Mouse (Mus musculus): ENCODE measurements around the gene Wdr81.

DNA sequence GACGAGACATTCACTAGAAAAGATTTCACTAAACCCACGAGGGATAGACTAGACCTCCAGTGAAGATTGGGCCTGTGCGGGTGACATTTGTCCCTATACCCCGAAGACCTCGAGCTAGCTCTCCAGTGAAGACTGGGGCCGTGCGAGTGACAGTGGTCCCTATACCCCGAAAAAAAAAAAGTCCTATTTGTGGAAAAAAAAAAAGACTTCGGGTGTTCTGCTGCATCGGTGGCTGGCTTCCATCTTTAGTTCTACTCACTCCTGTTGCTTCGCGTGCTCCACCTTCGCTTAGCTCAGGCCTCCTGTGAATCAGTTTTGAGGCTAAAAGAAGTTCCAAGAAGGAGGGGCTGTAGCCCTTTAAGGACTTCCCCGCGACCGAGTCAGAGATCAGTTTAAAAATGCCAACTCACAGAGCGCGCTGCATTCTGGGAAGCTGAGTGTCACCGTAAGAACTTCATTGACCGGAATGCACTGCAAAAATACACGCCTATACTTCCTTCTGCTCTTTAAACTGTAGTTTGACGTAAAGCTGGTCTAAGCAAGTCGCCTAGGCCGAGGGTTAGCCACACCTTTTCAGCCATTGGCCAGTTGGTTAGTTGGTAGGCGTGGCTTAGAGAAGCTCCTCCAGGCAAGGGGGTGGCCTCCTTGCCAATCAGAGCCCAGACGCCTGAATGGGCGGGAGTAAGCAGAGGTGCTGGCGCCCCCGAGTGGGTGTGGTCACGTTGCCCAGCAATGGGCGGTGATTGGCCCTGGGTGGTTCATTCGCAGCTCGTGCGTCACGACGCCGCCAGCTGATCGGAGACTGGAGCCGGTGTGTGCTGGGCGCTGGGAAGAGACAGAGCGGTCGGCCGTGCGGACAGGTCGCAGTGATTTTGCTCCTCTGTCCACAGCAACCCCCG is 6.6 kb upstream of the Wdr81 start, which contains the start of gene Tlcd2:
- TF ChIP-seq CTCF (IDR thresholded peaks at IDR 0.05; ENCODE audit: extremely low read depth, insufficient read depth, insufficient read length, insufficient replicate concordance) (no peak), POLR2A (IDR thresholded peaks at IDR 0.05; ENCODE audit: low read depth, low read length) (peak; percentile 89)

All from spleen, adult 2 months (tissue).